Mouse (Mus musculus) brain, adult 2 months (tissue): Measurements from ENCODE around the gene Dennd1b.

Experiments used
- DNase-seq: peaks from one replicate; pipeline ENCODE4 v3.0.0; 2011; ENCODE audit warnings: low read depth, low spot score

Dennd1b gene

DNA sequence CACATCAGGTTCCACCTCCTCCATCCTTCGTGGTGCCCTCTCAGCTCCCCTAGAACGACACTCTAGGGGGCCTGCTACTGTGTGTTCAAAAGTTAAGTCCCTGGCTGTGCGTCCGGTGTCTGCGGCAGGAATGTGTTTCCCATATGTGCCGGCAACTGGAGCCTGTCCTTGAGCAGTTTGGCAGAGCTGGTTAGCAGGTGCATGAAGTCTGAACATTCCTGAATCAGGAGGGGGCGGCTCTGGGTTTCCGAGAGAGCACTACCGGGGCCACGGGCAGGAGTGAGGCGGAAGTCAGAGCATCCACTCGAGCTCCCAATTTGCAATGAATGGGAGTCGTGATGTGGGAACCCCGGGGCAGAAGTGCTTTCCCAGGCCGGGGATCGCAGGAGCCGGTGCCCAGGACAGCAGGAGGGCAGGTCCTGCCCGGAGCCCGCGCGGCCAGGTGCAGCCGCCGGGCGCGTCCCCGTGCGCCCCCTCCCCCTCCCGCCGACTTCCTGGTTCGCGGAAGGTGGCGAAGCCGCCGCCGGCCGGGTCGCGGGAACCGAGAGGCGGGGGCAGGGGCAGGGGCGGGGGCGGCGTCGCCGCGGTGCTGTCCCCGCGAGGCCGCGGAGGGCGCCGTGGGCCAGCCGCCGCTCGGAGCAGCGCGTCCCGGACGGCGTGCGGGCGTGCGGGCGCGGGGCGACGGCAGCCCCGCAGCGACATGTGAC lies at the start of gene Dennd1b:
Gene Dennd1b (plus strand): TSS at position 275 of the 707 bp plus-strand sequence.
- peak; percentile 80 for DNase-seq

GRCm38 (mm10) chr1:138915596-138915995 lies 47.6 kb upstream of the Dennd1b start:
- no peak for DNase-seq

GRCm38 (mm10) chr1:138919601-138920000 lies 43.6 kb upstream of the Dennd1b start:
- no peak for DNase-seq

GRCm38 (mm10) chr1:138920082-138920481 lies 43.2 kb upstream of the Dennd1b start:
- no peak for DNase-seq

- DNase-seq, result no peak
Measured at GRCm38 (mm10) chr1:138920799-138921198, 42.4 kb upstream of the Dennd1b start.

GRCm38 (mm10) chr1:138922886-138923285 lies 40.3 kb upstream of the Dennd1b start:
- no peak for DNase-seq

DNA sequence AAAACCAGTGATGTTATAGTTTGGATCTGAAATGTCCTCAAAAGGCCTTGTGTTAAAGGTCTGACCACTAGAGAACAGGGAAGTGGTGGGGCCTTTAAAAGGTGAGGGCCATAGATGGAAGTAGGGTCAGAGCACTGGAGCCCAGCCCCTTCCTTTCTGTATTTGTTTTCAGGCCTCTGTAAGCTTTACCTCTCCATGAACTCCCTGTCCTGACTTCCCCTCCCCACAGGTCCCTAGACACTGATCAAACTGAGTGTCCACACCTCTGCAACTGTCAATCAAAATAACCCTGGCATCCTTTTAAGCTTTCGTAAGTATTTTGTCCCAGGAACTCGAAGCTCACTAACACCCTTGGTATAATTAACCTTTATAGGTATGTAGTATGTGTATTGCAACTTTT lies 39.0 kb upstream of the Dennd1b start:
- no peak for DNase-seq

GRCm38 (mm10) chr1:138928671-138929483 lies 34.4 kb upstream of the Dennd1b start:
- peak; percentile 84 for DNase-seq

DNA sequence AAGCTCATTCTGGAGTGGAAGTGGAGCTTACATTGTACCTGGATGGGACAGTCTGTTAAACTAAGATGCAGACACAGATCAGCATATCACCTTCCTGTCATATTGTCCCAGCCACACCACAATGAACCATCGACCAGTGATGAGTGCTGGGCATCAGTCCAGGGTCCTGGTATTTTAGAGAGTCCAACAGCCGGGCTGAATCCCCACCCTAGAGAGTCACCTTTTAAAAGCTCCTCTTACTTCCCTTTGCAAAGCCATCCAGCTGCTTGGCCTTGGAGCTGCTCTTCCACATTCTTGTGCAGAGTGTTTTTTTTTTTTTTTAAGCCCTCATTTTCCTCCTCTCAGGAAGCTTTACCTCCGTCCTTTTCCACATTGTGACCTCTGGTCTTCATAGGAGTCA lies 33.2 kb upstream of the Dennd1b start:
- DNase-seq, result no peak

DNA sequence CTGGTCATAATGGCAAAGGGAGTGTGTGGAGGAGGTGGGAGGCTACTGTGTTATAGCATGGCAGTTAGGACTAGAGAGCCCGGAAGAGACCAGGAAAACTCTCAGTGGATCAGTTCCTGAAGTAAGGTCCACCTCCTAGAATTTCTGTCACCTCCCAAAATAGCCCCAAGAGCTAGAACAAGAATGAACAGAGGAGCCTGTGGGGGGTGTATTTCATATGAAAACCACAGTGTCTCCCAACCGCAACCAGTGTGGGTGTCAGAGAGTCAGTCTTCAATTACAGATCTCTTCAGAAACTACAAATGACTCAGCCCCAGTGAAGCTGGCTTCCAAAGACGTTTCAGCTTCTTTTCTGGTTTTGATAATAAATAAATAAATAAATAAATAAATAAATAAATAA lies 32.4 kb upstream of the Dennd1b start:
- peak; percentile 35 for DNase-seq

DNA sequence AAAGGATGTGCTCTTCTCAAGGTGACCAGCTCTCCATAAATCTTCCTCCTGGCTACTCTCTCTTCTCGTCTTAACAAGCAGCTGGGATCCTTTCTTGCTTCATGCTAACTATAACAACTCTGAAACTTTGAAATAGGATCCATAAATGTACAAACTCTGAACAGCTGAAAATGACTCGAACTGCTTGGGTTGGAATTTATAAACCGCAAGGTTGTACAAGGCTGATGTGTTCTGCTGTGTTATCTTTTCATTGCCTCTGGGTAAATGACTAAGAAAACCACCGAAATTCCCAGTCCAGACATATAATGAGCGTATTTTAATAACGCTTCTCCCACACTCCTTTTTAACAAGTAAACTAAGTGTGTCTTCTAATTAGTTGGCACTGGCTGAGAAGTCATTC lies 27.1 kb upstream of the Dennd1b start:
- no peak for DNase-seq

- no peak for DNase-seq
Measured at GRCm38 (mm10) chr1:138937686-138938370, 25.4 kb upstream of the Dennd1b start.

- no peak for DNase-seq
Measured at GRCm38 (mm10) chr1:138939579-138940139, 23.6 kb upstream of the Dennd1b start.

DNA sequence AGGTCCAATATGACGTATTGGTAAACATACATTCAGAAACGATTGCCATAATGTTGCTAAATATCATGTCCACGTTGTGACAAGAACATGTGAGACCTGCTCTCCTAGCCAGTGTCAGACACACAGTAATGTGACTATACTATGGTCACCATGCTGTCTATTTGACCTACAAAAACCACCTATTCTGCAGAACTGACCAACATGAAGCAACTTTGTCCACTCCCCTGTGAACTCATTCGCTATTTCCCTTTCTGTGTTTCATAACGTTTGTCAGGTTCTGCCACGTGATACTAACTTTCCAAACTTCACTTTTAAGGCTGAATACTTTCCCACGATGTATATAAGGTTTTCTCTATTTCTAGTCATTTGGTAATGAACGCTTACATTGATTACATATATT lies 22.8 kb upstream of the Dennd1b start:
- no peak for DNase-seq

DNA sequence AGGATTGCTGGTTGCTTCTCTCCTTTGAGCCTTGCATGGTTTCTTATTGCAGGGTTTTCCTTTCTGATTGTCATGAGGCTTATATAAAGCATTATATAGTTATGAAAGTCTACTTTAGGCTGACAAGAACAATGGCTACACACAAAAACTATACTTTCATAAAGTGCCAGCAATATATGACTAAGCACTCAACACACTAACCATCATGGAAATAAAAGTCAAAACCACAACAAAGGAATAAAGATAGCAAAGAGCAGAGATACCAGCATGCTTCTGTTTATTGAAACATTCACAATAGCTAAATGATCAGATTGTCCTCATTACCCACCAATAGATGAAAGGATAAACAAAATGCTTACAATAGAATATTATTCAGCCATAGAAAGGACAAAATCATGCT lies 11.1 kb upstream of the Dennd1b start:
- no peak for DNase-seq

GRCm38 (mm10) chr1:138954978-138955377 lies 8.3 kb upstream of the Dennd1b start:
- DNase-seq, result no peak

DNA sequence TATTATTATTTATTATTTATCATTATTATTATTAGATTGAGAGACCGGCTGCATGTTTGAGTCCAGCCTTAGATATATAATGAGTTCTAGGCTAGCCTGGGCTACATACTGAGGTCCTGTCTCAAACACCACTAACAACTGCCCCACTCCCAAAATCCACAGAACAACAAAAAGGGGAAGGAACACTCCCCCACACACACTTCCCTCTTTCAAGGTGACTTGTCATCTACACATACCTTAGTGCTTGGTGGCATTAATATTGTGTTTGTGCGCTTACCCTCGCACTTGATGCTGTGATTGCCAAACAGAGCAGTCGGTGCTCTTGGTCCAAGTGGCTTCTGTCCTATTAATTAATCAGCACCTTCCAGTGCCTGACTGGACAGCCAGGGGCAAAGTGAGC lies 7.8 kb upstream of the Dennd1b start:
- DNase-seq, result no peak

- DNase-seq, result no peak
Measured at GRCm38 (mm10) chr1:138956511-138956910, 6.7 kb upstream of the Dennd1b start.

- DNase-seq, result no peak
Measured at GRCm38 (mm10) chr1:138957111-138957510, 6.1 kb upstream of the Dennd1b start.

DNA sequence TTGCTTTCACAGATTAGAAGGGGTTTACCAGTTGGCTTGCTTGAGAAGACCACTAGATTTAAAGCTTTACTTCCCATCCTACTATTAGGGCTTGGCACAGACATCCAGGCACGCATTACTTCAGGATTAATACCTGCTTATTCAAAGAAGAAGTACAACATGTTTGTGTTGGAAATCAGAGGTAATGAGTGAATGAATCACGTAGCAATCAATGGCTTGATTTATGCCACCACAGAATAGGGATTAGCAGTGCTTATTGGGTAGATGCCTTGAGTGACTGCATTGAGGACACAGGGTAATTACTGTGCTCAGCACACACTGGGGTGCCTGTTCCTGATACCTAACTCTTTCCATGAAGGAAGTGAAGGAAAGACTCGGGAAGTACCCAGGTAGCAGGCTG lies 4.4 kb upstream of the Dennd1b start:
- no peak for DNase-seq

DNA sequence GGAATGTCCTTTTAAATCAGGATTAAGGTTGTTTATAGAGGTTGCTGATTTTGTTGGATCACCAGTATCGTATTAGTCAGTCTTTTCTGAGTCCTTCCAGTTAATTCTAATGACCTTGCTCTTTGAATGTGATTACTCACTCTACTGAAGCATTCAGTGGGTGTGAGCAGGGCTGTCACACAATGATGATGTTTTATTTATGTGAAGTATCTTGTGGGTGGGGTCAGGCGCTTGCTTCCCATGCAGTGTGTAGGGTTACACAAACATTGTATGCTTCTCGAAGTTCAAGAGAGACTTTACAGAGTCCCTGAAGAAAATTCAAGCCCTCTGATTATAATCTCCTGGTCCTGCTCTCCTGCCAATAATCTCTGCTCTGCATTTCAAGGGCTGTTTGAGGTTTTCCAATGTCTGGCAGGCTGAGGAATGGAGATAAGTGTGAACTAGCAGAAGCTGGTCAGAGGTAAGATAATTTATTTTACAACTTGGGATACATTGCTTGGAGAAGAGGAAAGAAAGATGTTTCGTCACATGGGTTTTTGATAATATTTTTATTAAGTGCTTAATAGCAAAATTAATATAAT lies 3.2 kb upstream of the Dennd1b start:
- DNase-seq, result no peak
